Mouse (Mus musculus): Measurements from ENCODE around the gene Med7.
A peak's percentile ranks its signal among the peaks of the same experiment; 100 is the strongest.

Gene Med7

DNA sequence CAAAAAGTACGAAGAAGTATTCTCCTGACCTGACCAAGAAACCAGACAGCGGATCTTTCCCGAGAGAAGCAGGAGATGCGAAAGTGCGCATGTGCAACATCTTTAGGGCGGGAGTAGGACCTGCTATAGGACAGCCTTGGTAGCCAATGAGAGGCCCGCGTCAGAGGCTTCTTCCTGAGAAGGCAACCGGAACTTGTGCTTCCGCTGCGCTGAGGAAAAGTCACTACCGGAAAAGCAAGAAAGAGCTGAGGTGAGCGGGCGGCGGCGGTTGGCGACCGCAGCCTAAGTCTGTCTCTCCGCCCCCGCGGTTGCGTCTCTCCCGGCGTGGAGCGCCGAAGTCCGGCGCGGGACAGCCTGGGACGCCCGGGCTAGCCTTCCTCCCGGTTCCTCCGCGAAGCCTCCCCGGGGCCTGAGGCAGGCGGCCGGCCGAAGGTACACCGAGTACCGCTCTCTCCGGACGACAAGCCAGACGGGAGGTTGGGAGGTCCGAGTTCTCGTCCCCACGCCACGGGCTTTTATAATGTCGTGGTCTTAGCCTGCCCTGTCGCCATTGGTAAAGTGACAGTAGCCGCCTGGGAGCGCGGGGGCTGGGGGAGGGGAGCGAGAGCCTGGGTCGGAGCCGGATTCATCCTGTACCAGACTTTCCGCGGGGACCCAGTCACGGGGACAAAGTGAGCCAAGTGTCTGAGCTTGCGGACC, at the start of gene Med7:
Med7 (plus strand) TSS at position 166 of the 699 bp plus-strand sequence.
- peak; percentile 89 for DNase-seq (ENCODE audit: extremely low spot score)

- DNase-seq (ENCODE audit: extremely low spot score) = no peak
Measured at GRCm38 (mm10) chr11:46387061-46387460, 49.7 kb upstream of the Med7 start.

DNA sequence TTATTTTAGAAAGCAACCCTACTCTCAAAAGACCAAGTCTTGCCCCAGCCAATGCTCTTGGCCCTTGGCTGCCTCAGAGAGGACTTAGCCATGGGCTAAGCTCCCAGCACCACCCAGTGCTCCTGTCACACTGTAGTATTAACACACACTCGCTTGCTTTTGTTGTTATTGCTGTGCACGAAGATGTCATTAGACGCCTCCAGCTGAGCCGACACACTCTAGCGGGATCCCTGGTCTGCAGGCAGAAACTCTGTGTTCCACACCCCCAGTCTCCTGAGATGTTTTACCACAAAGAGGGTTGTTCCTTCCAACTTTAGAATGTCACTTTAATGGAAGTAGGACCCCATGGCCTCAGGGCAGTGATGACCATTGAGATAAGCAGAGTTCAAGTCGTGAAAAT, 48.3 kb upstream of the Med7 start:
- DNase-seq (ENCODE audit: extremely low spot score) = no peak

DNA sequence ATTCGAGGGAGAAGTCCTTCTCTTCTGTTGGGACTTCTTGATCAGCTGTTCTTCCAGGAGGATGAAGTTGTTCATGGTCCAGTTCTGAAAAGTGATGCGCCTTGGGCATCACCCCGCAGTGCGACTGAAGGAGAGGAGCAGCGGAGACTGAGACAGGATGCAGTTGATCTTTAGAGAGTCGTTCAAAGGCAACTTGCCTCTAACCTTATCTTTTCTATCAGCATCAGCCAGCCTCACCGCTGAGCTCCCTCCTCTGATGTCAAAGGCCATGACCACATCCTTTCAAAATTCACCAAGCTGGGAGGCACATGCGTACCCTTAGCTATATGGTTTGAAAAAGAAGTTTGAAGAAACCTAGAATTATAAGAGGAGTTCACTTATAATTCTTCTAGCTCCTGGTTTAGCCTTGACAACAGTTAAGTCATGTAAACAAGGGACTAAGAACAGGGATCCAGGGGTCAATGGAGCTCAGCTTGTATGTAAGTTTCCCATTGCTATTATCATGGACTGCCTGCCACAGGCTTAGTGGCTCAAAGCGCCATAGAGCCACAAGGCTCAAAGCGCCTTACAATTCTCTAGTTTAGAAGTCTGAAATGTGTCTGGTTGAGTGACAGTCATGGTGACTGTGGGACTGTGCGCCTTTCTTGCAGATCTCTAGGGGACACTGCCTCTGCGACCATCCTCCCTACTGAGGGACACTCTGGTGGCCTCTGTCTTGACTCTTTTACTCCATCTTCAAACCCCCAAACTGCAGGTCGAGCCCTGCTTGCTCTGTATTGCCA, 47.2 kb upstream of the Med7 start, which contains the start of gene Itk:
Itk (minus strand) TSS at position 180 of the 782 bp plus-strand sequence.
- no peak for DNase-seq (ENCODE audit: extremely low spot score)

DNA sequence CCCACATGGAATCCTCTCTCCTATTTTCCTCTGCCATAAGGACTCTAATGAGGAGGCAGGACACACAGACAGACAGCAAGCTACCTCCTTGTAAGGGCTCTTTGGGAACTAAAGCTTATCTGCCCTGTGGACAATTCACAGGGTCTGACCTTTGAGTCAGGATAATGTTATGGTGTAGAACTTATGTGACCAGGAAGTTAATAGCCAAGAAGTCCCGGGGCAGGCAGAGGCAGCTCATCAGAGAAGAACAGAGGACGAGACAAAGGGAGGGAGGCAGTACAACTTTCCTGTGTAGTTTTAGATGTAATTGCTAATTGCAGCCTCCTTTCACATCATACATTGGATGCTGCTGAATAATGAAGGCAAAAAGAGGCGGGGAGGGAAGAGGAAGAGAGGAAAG, 46.1 kb upstream of the Med7 start:
- DNase-seq (ENCODE audit: extremely low spot score) = no peak

DNA sequence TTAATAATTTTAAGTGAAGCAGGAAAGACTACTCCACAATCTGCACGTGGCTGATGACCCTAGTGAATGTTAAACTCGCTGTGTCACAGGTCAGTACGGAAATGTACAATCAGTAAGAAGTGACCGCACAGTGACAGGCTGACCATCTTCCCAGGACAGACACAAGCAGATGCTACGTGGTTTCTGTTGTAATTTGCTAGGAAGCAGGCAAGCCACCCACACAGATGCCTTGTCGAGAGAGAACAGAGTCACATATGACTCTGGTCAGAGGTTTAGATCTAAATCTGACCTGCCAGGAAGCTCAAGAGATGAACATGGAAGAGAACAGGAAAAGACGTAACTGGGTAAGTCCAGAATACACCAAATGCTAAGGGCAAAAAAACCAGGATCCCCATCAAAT, 43.8 kb upstream of the Med7 start:
- DNase-seq (ENCODE audit: extremely low spot score) = no peak

GRCm38 (mm10) chr11:46393413-46393812, 43.3 kb upstream of the Med7 start:
- no peak for DNase-seq (ENCODE audit: extremely low spot score)

- no peak for DNase-seq (ENCODE audit: extremely low spot score)
Measured at GRCm38 (mm10) chr11:46395088-46395487, 41.6 kb upstream of the Med7 start.

GRCm38 (mm10) chr11:46395698-46396097, 41.0 kb upstream of the Med7 start:
- DNase-seq (ENCODE audit: extremely low spot score) = no peak

- DNase-seq (ENCODE audit: extremely low spot score) = no peak
Measured at GRCm38 (mm10) chr11:46396167-46396859, 40.4 kb upstream of the Med7 start, which contains the start of gene Fam71b. Fam71b (plus strand) TSS chr11:46396559.

GRCm38 (mm10) chr11:46396860-46397179, 39.9 kb upstream of the Med7 start:
- DNase-seq (ENCODE audit: extremely low spot score) = no peak

GRCm38 (mm10) chr11:46397900-46398299, 38.8 kb upstream of the Med7 start:
- no peak for DNase-seq (ENCODE audit: extremely low spot score)

DNA sequence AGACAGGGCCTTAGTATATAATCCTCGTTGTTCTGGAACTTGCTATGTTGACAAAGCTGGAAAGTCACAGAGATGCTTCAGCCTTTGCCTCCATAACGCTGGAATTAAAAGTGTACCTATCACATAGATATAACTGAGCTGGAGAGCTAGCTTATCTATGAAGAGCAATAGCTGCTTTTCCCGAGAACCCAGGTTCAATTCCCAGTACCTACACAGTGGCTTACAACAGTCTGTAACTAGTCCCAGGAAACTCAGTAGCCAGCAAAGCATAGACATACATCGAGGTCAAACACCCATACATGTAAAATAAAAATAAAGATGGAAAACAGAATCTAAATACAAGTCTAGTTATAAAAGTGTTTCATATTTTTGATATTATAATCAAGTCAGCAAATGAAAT, 38.3 kb upstream of the Med7 start:
- DNase-seq (ENCODE audit: extremely low spot score) = no peak

DNA sequence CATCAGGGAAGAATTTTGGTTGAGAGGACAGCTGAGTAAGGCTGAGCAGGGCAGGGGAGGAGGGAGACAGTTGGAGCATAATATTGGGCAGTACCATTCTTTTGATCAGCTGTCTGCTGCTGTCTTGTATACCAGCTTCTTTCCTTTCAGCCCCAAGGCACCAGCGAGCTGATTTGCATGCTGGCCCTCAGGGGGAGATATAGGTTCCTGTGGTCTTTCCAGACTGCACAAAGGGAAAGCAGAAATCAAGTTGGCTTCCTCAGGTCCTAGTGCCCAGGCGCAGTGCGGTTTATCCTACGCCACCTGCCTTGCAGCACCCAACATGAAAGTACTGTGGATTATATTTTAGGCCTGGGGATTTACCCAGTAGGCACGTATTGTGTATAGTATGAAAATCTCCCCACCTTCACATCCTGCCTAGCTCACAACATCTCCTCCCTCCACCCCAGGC, 37.8 kb upstream of the Med7 start:
- no peak for DNase-seq (ENCODE audit: extremely low spot score)

- no peak for DNase-seq (ENCODE audit: extremely low spot score)
Measured at GRCm38 (mm10) chr11:46401555-46401954, 35.2 kb upstream of the Med7 start.

GRCm38 (mm10) chr11:46404986-46405385, 31.7 kb upstream of the Med7 start:
- no peak for DNase-seq (ENCODE audit: extremely low spot score)

GRCm38 (mm10) chr11:46406721-46407120, 30.0 kb upstream of the Med7 start:
- DNase-seq (ENCODE audit: extremely low spot score) = no peak

- DNase-seq (ENCODE audit: extremely low spot score) = no peak
Measured at GRCm38 (mm10) chr11:46410018-46410563, 26.6 kb upstream of the Med7 start.

GRCm38 (mm10) chr11:46418438-46418837, 18.3 kb upstream of the Med7 start:
- no peak for DNase-seq (ENCODE audit: extremely low spot score)

- no peak for DNase-seq (ENCODE audit: extremely low spot score)
Measured at GRCm38 (mm10) chr11:46418860-46419259, 17.9 kb upstream of the Med7 start.

GRCm38 (mm10) chr11:46421086-46421888, 15.4 kb upstream of the Med7 start:
- DNase-seq (ENCODE audit: extremely low spot score) = no peak

All from embryo, embryonic 9.5 days (tissue).